Comparison of ENCODE assay signal across 21 mouse cellular contexts in the genomic region with DNA sequence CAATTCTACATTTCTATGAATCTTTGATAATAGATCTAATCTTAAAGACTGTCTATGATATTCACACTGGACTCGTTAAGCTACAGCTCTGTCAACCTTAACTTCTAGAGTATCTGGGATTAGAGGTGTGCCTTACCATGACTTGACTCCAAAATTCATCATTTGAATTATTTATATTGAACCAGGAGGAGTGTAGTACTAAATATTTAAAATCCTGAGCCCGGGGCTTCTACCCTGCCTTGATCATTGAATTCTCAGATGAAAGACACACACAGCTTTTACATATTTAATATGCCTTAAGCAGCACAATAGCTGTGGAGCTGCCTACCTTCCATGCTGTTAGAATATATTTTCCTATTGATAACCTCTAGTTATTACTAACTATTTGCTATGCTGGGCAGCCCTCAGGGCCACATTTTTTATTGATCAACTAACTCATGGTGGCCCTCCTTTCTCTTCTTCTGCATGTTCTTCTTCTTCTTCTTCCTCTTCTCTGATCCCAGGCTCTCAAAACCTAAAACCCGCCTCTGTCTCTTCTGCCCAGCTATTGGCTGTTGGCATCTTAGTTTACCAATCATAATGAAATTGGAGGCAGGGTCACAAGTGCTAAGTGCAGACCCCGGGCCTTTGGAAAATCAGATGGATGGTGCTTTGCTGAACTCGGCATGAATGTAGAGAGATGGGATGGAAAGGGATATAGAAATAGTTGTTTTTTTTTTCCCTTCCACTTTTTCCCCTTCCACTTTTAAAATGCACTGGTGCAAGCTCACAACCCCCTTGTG. TPM values are rescaled to one million over a fixed set of nuclear protein-coding genes. Genes with fewer than 3 reads are reported as not detected.
"Had no signal": no experiment of that assay in that cellular context is flagged by ENCODE, and none has a peak within 500 bp of the region (broad histone marks: within the 10 kb centered on the region; RNA-seq: fewer than 3 reads in every experiment).

No protein-coding gene starts in this region.

- H3K4me2 ChIP-seq: liver, embryonic 13.5 days; liver, embryonic 15.5 days; lung, embryonic 15.5 days; neural tube, embryonic 12.5 days; stomach, embryonic 15.5 days had no signal

- H3K9ac ChIP-seq: liver, embryonic 13.5 days; liver, embryonic 15.5 days; liver, postnatal 0 days; lung, embryonic 15.5 days; neural tube, embryonic 12.5 days; stomach, embryonic 15.5 days had no signal

- H3K36me3 ChIP-seq: liver, embryonic 13.5 days; liver, embryonic 15.5 days; lung, embryonic 15.5 days; neural tube, embryonic 12.5 days; stomach, embryonic 15.5 days had no signal

- H3K27ac ChIP-seq: liver, embryonic 13.5 days; liver, embryonic 15.5 days; lung, embryonic 15.5 days; macrophage; neural tube, embryonic 12.5 days; stomach, embryonic 15.5 days; stomach, postnatal 0 days had no signal

- H3K9me3 ChIP-seq: liver, embryonic 13.5 days; liver, embryonic 15.5 days; lung, embryonic 15.5 days; megakaryocyte, embryonic 14.5 days; neural tube, embryonic 12.5 days; stomach, embryonic 15.5 days had no signal

- H3K27me3 ChIP-seq: liver, embryonic 13.5 days; liver, embryonic 15.5 days; lung, embryonic 15.5 days; neural tube, embryonic 12.5 days; stomach, embryonic 15.5 days had no signal

- H3K4me1 ChIP-seq: liver, embryonic 13.5 days; liver, embryonic 15.5 days; lung, embryonic 15.5 days; megakaryocyte, embryonic 14.5 days; neural tube, embryonic 12.5 days; stomach, embryonic 15.5 days had no signal

- ATAC-seq: liver, postnatal 0 days; lung, postnatal 0 days had no signal

- H3K4me3 ChIP-seq: liver, embryonic 13.5 days; liver, embryonic 15.5 days; lung, embryonic 15.5 days; megakaryocyte, embryonic 14.5 days; neural tube, embryonic 12.5 days; stomach, embryonic 15.5 days had no signal

- DNase-seq: liver, embryonic 13.5 days; liver, postnatal 0 days; lung, adult 2 months; lung, postnatal 14 days; lung, postnatal 36 days; right cerebral cortex, postnatal 14 days; thymus, adult 2 months; thymus, postnatal 25 days; thymus, postnatal 4 days had no signal

RNA-seq across cellular contexts. Expression of gene Pdcd1, which starts 33.2 kb away (rescaled TPM):
- total RNA-seq: megakaryocyte progenitor cell, adult 5-6 weeks; monocyte, adult 5-6 weeks had no signal
- polyA plus RNA-seq: liver, embryonic 13.5 days; macrophage; neural tube, embryonic 12.5 days; neural tube, embryonic 14.5 days; stomach, postnatal 0 days; testis, adult 2 months had no signal
